Mouse (Mus musculus): ENCODE results near the gene Creb3l2. TPM values are rescaled to one million over a fixed set of nuclear protein-coding genes. Genes with fewer than 3 reads are reported as not detected.

The Creb3l2 gene
- total RNA-seq, 2 experiments from 2014 or later, result 8.8 to 10.3 TPM

- DNase-seq (ENCODE audit: extremely low spot score in 1 of 2, low spot score in 1 of 2), result no peak
Measured at GRCm38 (mm10) chr6:37329901-37330864, 111.8 kb downstream of the Creb3l2 start.

DNA sequence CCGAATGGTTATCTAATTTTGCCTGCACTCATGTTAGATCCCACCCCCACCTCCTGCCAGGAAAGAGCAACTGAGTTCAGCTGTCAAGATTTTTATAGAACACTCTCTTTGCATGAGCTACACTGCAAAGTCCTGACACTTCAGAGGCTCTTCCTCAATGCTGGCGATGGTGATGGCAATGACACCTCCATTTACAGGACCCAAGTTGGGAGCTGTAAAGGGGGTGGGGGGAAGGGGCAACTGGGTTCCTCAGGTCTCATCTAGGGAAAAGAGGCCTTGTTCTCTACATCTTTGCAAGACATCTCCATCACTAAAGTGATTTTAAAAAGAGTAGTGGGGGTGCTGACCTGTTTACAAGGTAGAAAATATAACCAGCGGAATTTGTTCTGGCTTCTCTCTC lies 112.6 kb downstream of the Creb3l2 start:
- DNase-seq (ENCODE audit: extremely low spot score in 1 of 2, low spot score in 1 of 2), result no peak

DNA sequence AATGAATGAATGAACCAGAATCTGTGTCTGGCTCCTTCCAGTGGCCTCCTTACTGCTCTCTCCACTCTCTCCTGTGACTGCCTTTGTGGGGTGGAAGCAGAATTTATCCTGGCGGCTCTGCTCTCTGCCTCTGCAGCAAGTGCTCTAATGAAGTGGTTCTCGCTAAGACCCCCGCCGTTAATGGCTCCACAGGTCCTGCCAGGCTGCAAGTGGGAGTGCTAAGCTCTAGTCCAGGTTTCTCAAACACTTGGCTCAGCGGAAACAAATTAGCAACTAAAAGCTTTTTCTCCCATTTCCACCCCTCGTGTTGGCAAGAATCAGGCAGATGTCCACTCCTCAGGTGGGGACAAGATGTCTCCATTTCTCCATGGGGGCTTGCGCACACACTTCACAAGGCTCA lies 113.3 kb downstream of the Creb3l2 start:
- DNase-seq (ENCODE audit: extremely low spot score in 1 of 2, low spot score in 1 of 2), result no peak

DNA sequence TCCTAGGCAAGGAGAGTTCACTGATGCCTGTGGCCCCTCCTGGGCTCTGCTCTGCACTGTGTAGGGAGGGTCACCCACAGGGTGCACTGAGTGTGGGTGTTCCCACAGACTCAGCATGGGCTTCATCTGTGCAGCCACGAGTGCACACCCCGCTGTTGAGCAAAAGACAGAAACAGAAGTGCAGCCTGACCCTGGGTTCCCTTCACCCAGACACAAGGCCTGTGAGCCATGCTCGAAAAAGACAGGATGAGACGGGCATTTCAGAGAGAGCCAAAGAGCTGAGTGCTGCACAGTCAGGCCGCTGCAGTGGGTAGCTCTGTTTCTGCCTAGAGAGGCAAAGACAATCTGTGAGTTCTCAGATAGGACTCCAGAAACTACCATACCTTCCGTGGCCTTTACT lies 114.4 kb downstream of the Creb3l2 start:
- no peak for DNase-seq (ENCODE audit: extremely low spot score in 1 of 2, low spot score in 1 of 2)

GRCm38 (mm10) chr6:37326603-37326955 lies 115.4 kb downstream of the Creb3l2 start:
- DNase-seq (ENCODE audit: extremely low spot score in 1 of 2, low spot score in 1 of 2), result no peak

GRCm38 (mm10) chr6:37325906-37326602 lies 115.9 kb downstream of the Creb3l2 start:
- DNase-seq (ENCODE audit: extremely low spot score in 1 of 2, low spot score in 1 of 2), result no peak

GRCm38 (mm10) chr6:37325076-37325475 lies 116.9 kb downstream of the Creb3l2 start:
- no peak for DNase-seq (ENCODE audit: extremely low spot score in 1 of 2, low spot score in 1 of 2)

DNA sequence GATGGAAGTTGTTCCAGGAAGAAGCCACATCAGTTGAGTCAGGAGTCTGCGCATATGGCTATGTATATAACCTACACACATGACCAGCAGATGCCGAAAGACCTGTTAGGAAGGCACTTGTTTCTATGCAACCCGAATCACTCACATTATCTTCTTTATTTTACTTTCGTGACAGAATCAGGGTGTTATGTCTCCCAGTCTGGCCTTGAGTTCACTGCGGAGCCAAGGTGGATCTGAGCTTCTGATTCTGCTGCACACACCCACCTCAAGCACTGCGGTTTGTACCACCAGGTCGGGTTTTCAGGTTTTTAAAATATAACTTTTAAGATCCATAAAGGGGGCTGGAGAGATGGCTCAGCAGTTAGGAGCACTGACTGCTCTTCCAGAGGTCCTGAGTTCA lies 119.3 kb downstream of the Creb3l2 start:
- no peak for DNase-seq (ENCODE audit: extremely low spot score in 1 of 2, low spot score in 1 of 2)

DNA sequence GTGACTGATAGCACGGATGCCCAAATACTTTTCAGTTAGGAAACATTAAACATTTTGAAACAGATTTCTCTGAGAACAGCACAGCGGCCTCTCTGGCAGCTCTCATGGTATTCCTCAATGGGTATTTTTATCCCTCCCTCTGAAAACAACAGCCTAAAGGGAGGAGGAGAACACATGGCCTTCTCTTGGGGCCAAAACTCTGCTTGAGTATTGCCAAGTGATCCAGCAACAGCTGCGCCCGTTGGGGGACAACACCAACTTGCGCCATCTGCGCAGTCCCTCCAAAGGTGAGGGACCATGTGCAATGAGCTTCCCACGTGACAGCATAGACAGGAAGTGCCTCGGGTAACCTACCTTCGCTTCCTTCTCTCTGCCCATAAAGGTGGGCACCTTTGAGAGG lies 119.9 kb downstream of the Creb3l2 start:
- peak in 1 of 2 experiments; percentile 42 for DNase-seq (ENCODE audit: extremely low spot score in 1 of 2, low spot score in 1 of 2)

DNA sequence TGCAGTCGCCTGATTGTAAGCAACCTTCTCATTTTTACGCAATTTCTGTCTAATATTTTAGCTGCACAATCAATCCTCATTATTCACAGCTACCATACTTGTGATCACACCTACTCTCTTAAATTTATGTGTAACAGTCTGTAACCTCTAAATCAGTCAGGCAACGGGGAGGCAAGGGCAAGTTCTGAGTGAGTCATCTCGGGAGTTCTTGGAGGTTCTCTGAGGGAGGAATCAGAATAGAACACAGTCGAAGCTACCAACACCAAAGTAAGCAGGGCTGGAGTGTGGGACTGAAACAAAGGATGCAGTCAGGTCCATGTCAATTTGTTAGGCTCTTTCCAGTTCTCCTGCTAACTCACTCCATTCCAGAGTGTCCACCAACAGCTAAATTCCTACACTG lies 124.0 kb downstream of the Creb3l2 start:
- DNase-seq (ENCODE audit: extremely low spot score in 1 of 2, low spot score in 1 of 2), result no peak

DNA sequence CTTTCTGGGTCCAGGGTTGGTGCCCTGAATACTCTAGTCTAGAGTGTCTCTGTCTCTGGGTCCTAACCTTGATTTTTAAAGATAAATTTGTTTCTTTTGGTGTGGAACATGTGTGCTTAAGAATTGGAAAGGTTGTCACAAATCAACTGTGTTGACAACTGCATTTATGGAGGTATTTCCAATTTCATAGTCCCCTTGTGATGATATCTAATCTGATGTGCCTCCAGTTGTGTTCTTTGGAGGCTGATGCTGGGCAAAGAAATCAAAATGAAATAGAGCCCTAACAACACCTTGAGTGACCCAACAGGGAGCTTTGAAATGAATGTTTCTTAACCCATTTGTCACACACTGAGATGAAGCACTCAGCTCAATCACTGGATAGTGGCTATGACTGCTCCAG lies 126.5 kb downstream of the Creb3l2 start:
- no peak for DNase-seq (ENCODE audit: extremely low spot score in 1 of 2, low spot score in 1 of 2)

DNA sequence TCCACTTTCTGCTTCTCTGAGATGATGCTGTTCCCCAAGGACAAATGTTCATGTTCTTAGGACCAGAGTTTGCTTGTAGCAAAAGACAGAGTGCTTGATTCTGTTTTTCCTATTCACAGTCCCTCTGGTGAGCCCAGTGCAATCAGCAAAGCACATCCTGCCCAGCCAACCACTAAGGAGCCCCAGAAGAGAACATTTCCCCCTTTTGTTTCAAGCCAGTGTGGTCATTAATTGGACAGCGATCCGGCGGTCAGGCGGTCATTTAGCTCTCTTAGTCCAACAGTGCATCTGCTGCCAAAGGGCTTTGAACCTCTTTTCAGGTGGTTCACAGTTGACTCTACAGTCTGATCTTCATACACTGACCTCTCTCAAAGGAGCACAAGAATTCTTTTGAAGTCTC lies 131.3 kb downstream of the Creb3l2 start:
- DNase-seq (ENCODE audit: extremely low spot score in 1 of 2, low spot score in 1 of 2), result no peak

DNA sequence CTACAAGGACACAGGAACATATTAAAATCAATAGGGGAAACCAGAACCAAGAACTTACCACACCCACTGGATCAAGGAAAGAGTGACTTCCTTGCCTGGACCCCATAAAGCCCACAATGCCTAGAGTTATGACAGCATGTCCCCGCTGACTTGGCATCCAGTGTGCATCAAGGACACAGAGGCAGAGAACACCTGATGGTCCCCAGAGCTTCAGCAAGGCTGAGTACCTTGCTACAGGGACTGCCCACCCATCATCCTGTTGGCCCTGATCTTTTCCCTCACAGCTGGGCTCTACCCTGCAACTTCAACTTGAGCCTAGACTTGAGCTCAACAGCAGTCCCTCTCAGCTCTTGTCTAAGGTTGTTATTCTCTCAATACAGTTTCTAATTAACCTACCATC lies 135.3 kb downstream of the Creb3l2 start:
- no peak for DNase-seq (ENCODE audit: extremely low spot score in 1 of 2, low spot score in 1 of 2)

DNA sequence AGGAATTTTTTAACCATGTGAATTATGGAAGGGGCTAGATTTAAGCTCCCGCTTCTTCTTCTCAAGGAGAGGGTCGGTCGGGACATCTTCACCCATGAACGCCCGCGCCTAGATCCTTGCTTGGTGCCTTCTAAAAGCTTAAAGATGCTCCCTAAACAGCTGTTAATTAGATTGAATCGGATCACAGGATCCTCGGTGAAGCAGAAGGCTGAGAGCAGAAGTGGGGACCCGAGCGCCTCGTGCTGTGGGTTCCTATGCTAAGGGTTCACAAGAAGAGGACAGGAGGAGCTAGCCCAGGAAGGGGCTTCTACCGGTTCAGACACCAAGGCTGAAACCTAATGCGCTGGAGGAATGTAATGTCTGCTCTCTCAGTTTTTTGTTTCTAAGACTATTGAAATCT lies 141.5 kb downstream of the Creb3l2 start:
- no peak for DNase-seq (ENCODE audit: extremely low spot score in 1 of 2, low spot score in 1 of 2)

DNA sequence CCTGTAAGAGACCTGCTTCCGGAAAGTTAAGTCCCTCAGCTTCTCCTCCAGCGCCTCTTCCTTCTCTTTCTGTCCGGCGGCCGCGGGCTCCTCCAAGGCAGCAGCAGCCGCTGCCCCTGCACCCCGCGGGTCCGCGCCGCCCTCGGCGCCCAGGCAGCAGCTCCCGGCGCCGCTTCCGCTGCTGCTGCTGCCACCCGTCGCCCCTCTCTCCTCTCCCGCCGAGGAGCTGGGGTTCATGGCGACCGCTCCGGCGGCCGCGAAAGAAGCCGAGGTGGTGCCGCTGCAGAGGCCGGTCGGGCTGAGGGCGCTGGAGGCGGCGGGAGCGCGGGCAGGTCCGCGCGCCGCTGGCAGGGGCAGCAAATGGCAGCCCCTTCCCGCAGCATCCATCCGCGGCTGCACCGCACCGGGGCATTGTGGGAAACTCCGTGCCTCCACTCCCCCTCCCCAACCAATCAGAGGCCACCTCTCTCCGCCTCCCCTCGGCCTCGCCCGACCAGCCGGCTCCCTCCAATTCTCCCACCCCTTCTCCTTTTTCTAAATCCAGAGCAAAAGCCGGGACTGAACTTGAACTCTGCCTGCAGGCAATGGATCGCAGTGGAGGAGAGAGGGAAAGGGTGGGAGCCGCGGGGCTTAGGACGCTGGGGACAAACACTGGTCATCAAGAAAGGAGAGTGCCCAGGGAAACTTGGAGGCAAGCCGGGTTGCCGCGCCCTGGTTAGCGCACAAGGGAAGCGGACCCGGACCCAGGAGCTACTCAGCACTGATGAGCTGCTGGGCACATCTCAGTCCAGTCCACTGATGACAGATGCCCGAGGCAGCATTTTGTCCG lies 142.2 kb downstream of the Creb3l2 start, which contains the start of gene Dgki:
TSS of gene Dgki (minus strand) at position 623 of the 829 bp plus-strand sequence.
- peak; percentile 69 to 80 for DNase-seq (ENCODE audit: extremely low spot score in 1 of 2, low spot score in 1 of 2)

GRCm38 (mm10) chr6:37298982-37299381 lies 143.0 kb downstream of the Creb3l2 start:
- DNase-seq (ENCODE audit: extremely low spot score in 1 of 2, low spot score in 1 of 2), result no peak

- DNase-seq (ENCODE audit: extremely low spot score in 1 of 2, low spot score in 1 of 2), result no peak
Measured at GRCm38 (mm10) chr6:37297744-37298482, 144.0 kb downstream of the Creb3l2 start.

- no peak for DNase-seq (ENCODE audit: extremely low spot score in 1 of 2, low spot score in 1 of 2)
Measured at GRCm38 (mm10) chr6:37292068-37292467, 149.9 kb downstream of the Creb3l2 start.

- no peak for DNase-seq (ENCODE audit: extremely low spot score in 1 of 2, low spot score in 1 of 2)
Measured at GRCm38 (mm10) chr6:37291171-37291570, 150.8 kb downstream of the Creb3l2 start.

GRCm38 (mm10) chr6:37290691-37291090 lies 151.3 kb downstream of the Creb3l2 start:
- DNase-seq (ENCODE audit: extremely low spot score in 1 of 2, low spot score in 1 of 2), result no peak

All from layer of hippocampus, postnatal 25 days (tissue).